Mouse (Mus musculus) stomach, postnatal 0 days (tissue): ENCODE results near the gene Plekha7. TPM values are rescaled to one million over a fixed set of nuclear protein-coding genes. Genes with fewer than 3 reads are reported as not detected.

Source experiments
- ATAC-seq: fragments of 200-750 bp; cut with Nextera tagmentation; 2 replicates; pipeline ENCODE4 v1.8.0; 2017; ENCODE audit not compliant: low FRiP score, low TSS enrichment
- DNase-seq: peaks from one replicate; pipeline ENCODE4 v3.0.0-alpha.2; 2016; ENCODE audit warnings: low spot score
- H3K27ac ChIP-seq: fragments of 300-500 bp; sonication (generic); replicated peaks from 2 replicates; pipeline ENCODE4 v1.5.1; 2014; ENCODE audit warnings: mild to moderate bottlenecking, control low read depth
- H3K27me3 ChIP-seq: fragments of 300-500 bp; sonication (generic); 2 replicates; pipeline ENCODE4 v1.6.1; 2014; ENCODE audit warnings: low read length; ENCODE audit not compliant: control insufficient read depth, insufficient read depth
- H3K36me3 ChIP-seq: fragments of 300-500 bp; sonication (generic); 2 replicates; pipeline ENCODE4 v1.6.1; 2014; ENCODE audit warnings: low read length, mixed read lengths; ENCODE audit not compliant: control insufficient read depth, insufficient read depth
- H3K4me1 ChIP-seq: fragments of 300-500 bp; sonication (generic); replicated peaks from 2 replicates; pipeline ENCODE4 v1.6.1; 2014; ENCODE audit warnings: antibody characterized with exemption; ENCODE audit not compliant: control insufficient read depth, insufficient read depth
- H3K4me2 ChIP-seq: fragments of 300-500 bp; sonication (generic); replicated peaks from 2 replicates; pipeline ENCODE4 v1.6.1; 2014; ENCODE audit warnings: low read depth, mild to moderate bottlenecking, control low read depth, moderate library complexity
- H3K4me3 ChIP-seq: fragments of 300-500 bp; sonication (generic); 2 replicates; pipeline ENCODE4 v1.5.1; 2014; ENCODE audit warnings: low read depth, low read length, control low read depth
- H3K9ac ChIP-seq: fragments of 300-500 bp; sonication (generic); 2 replicates; pipeline ENCODE4 v1.6.1; 2014; ENCODE audit warnings: mild to moderate bottlenecking, low read length, control low read depth, mixed read lengths
- H3K9me3 ChIP-seq: fragments of 300-500 bp; sonication (generic); 2 replicates; pipeline ENCODE4 v1.6.1; 2016; ENCODE audit warnings: low read length; ENCODE audit not compliant: control insufficient read depth
- CTCF ChIP-seq: IDR thresholded peaks from 2 replicates; pipeline ENCODE4 v1.5.1; 2016; ENCODE audit warnings: antibody characterized with exemption, low read depth, mild to moderate bottlenecking, moderate library complexity
- EP300 ChIP-seq: optimal IDR thresholded peaks from 2 replicates; pipeline ENCODE3; 2016; ENCODE audit warnings: antibody characterized with exemption
- WGBS: fragments of 180-500 bp; shearing (Covaris S2); extraction: QIAGEN DNeasy Blood & Tissue Kit; methylation state at CpG from one replicate; pipeline ENCODE4 v1.1.7; 2014; 5-methylcytosine and 5-hydroxymethylcytosine counted together
- polyA plus RNA-seq: library from polyadenylated mRNA; unstranded; fragments of >200 nt; fragmentation: Nextera tagmentation; extraction: Ambion mirVana; gene quantifications from 2 replicates; pipeline ENCODE4 v1.2.1, GENCODE M21; 2015

Plekha7 gene
- polyA plus RNA-seq, 1 experiment from 2014 or later, result 10.1 TPM

- no peaks in the 10 kb centered on the region for H3K27me3 ChIP-seq
- H3K36me3 ChIP-seq, result no peaks in the 10 kb centered on the region
- DNase-seq (no peak), ATAC-seq (no peak)
- no peaks in the 10 kb centered on the region for H3K9me3 ChIP-seq
- H3K4me2 ChIP-seq, result no peak overlapping the region
- 91% methylated on average over 8 of the region's 8 CpGs for WGBS
- no peaks in the 10 kb centered on the region for H3K4me1 ChIP-seq
- no peak overlapping the region for H3K4me3 ChIP-seq
- H3K27ac ChIP-seq, result no peak overlapping the region
- TF ChIP-seq EP300, result no peak
- no peak for TF ChIP-seq CTCF
- H3K9ac ChIP-seq, result no peak overlapping the region
Measured at GRCm38 (mm10) chr7:116128286-116128685, 179.9 kb downstream of the Plekha7 start.

DNA sequence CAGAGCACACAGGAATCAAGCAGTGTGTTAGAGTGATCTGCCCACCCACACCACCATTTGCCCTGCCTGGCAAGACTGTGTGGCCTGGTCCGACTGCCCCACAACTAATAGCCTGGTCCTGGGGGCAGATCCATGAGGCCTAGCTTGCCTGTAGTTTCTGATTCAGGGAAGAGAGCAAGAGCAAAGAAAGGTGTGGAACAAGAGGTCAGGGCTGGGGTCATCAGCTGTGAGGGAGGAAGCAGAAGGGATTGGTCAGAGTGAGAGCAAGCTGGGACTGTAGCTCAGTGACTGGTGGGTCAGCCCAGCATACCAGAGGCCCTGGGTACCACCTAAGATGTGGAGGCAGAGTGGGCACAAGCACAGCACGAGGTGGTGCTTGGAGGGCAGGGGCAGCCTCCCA lies 181.1 kb downstream of the Plekha7 start:
- H3K36me3 ChIP-seq, result no peaks in the 10 kb centered on the region
- H3K9ac ChIP-seq, result no peak overlapping the region
- no peaks in the 10 kb centered on the region for H3K4me1 ChIP-seq
- H3K4me2 ChIP-seq, result no peak overlapping the region
- ATAC-seq (peak; percentile 67), DNase-seq (peak; percentile 72)
- no peaks in the 10 kb centered on the region for H3K27me3 ChIP-seq
- H3K9me3 ChIP-seq, result no peaks in the 10 kb centered on the region
- no peak overlapping the region for H3K4me3 ChIP-seq
- H3K27ac ChIP-seq, result no peak overlapping the region
- 57% methylated on average over 2 of the region's 2 CpGs for WGBS
- no peak for TF ChIP-seq CTCF
- TF ChIP-seq EP300, result no peak

DNA sequence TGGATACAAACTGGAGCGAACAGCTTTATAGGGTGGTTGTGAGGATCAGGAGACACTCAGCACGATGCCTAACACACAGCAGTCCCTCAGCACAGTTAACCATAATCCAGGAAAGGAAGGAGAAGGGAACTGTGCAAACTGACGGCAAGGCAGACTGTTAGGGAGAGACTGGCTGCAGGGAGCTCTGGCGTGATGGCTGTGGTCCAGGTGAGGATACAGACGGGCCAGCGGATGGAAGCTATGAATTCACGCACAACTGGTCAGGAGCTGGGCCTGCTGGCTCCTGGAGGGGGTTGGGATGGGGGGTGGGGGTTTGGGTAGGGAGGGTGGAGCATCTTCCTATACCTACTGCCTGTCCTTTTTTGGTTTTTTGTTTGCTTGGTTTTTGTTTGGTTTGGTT lies 182.5 kb downstream of the Plekha7 start:
- Histone ChIP-seq H3K36me3 (no peaks in the 10 kb centered on the region), H3K27me3 (no peaks in the 10 kb centered on the region), H3K27ac (no peak overlapping the region), H3K4me1 (no peaks in the 10 kb centered on the region), H3K4me2 (no peak overlapping the region), H3K9ac (no peak overlapping the region), H3K9me3 (no peaks in the 10 kb centered on the region), H3K4me3 (no peak overlapping the region)
- DNase-seq (no peak), ATAC-seq (no peak)
- TF ChIP-seq CTCF (no peak), EP300 (no peak)
- WGBS, result 73% methylated on average over 7 of the region's 7 CpGs

DNA sequence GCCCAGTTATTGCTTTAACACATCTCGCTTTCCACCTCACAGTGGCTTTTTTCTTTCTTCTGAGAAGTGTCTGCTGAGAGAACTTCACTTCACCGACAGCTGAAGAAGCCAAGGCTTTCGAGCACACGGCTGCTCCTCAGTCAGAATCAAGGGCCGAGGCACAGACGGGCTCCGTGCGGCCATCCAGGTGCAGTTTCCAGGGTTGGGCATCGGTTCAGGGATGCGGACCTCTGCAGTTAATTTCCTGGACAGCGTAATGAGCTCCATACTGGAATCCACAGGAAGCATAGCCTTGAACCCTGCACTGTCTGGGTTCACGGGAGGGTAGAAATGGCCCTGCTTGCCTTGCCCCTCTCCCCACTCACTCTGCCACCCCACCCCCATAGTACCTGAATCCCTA lies 184.1 kb downstream of the Plekha7 start:
- 87% methylated on average over 12 of the region's 12 CpGs for WGBS
- ATAC-seq (no peak), DNase-seq (no peak)
- no peaks in the 10 kb centered on the region for H3K4me1 ChIP-seq
- no peaks in the 10 kb centered on the region for H3K36me3 ChIP-seq
- H3K27ac ChIP-seq, result no peak overlapping the region
- H3K9me3 ChIP-seq, result no peaks in the 10 kb centered on the region
- no peaks in the 10 kb centered on the region for H3K27me3 ChIP-seq
- no peak overlapping the region for H3K4me3 ChIP-seq
- H3K9ac ChIP-seq, result no peak overlapping the region
- TF ChIP-seq CTCF (no peak), EP300 (no peak)
- no peak overlapping the region for H3K4me2 ChIP-seq

DNA sequence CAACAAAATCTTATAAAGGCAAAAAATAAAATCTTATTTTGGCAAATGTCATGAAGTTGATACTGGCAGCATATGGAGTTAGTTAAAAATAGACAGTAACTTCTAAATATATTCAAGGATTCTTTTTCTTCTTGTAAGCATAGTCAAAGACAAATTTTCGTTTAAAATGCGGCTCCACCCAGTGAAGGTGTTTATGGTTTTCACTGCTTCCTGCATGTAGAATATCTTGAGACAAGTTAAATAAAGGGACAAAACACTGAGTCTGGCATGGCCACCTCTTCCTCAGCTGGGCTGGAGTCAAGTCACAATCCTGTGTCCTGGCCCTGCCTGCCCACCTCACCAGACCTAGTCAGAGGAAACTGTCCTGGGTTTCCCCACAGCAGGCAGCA lies 184.6 kb downstream of the Plekha7 start:
- no peak overlapping the region for H3K9ac ChIP-seq
- H3K27ac ChIP-seq, result no peak overlapping the region
- H3K4me2 ChIP-seq, result no peak overlapping the region
- no peaks in the 10 kb centered on the region for H3K4me1 ChIP-seq
- DNase-seq (no peak), ATAC-seq (no peak)
- no peaks in the 10 kb centered on the region for H3K9me3 ChIP-seq
- H3K4me3 ChIP-seq, result no peak overlapping the region
- WGBS, result 63% methylated on average over 2 of the region's 2 CpGs
- H3K36me3 ChIP-seq, result no peaks in the 10 kb centered on the region
- no peaks in the 10 kb centered on the region for H3K27me3 ChIP-seq
- TF ChIP-seq CTCF, result no peak
- no peak for TF ChIP-seq EP300

GRCm38 (mm10) chr7:116122981-116123596 lies 185.1 kb downstream of the Plekha7 start:
- H3K27ac ChIP-seq, result no peak overlapping the region
- no peaks in the 10 kb centered on the region for H3K27me3 ChIP-seq
- no peaks in the 10 kb centered on the region for H3K4me1 ChIP-seq
- H3K9ac ChIP-seq, result no peak overlapping the region
- H3K4me2 ChIP-seq, result no peak overlapping the region
- DNase-seq (no peak), ATAC-seq (no peak)
- WGBS, result 60% methylated on average over 13 of the region's 13 CpGs
- no peaks in the 10 kb centered on the region for H3K36me3 ChIP-seq
- no peaks in the 10 kb centered on the region for H3K9me3 ChIP-seq
- TF ChIP-seq CTCF (no peak), EP300 (no peak)
- no peak overlapping the region for H3K4me3 ChIP-seq
